Mouse (Mus musculus): ENCODE measurements around the gene Gm17019.
"Not testable (repeated sequence)": the region's sequence is repeated elsewhere in the genome, so short reads cannot be mapped to it uniquely, and the experiment has no call there.

The Gm17019 gene

GRCm38 (mm10) chr5:15032898-15033297 lies at the start of gene Gm17019:
Gene Gm17019 (minus strand): TSS chr5:15032998.
- DNase-seq (ENCODE audit: extremely low read depth, low read depth) = not testable (repeated sequence)

GRCm38 (mm10) chr5:15062385-15062715 lies 29.6 kb upstream of the Gm17019 start:
- DNase-seq (ENCODE audit: extremely low read depth, low read depth) = not testable (repeated sequence)

GRCm38 (mm10) chr5:15061638-15062384 lies 29.0 kb upstream of the Gm17019 start:
- not testable (repeated sequence) for DNase-seq (ENCODE audit: extremely low read depth, low read depth)

- DNase-seq (ENCODE audit: extremely low read depth, low read depth) = not testable (repeated sequence)
Observed at GRCm38 (mm10) chr5:15054151-15055025, 21.6 kb upstream of the Gm17019 start.

- DNase-seq (ENCODE audit: extremely low read depth, low read depth) = not testable (repeated sequence)
Observed at GRCm38 (mm10) chr5:15053606-15053962, 20.8 kb upstream of the Gm17019 start.

GRCm38 (mm10) chr5:15052945-15053605 lies 20.3 kb upstream of the Gm17019 start:
- not testable (repeated sequence) for DNase-seq (ENCODE audit: extremely low read depth, low read depth)

GRCm38 (mm10) chr5:15050807-15051206 lies 18.0 kb upstream of the Gm17019 start:
- DNase-seq (ENCODE audit: extremely low read depth, low read depth) = not testable (repeated sequence)

- DNase-seq (ENCODE audit: extremely low read depth, low read depth) = not testable (repeated sequence)
Observed at GRCm38 (mm10) chr5:15044830-15045767, 12.3 kb upstream of the Gm17019 start.

GRCm38 (mm10) chr5:15040784-15041183 lies 8.0 kb upstream of the Gm17019 start:
- not testable (repeated sequence) for DNase-seq (ENCODE audit: extremely low read depth, low read depth)

GRCm38 (mm10) chr5:15039984-15040383 lies 7.2 kb upstream of the Gm17019 start:
- not testable (repeated sequence) for DNase-seq (ENCODE audit: extremely low read depth, low read depth)

- not testable (repeated sequence) for DNase-seq (ENCODE audit: extremely low read depth, low read depth)
Observed at GRCm38 (mm10) chr5:15024316-15024715, 8.5 kb downstream of the Gm17019 start.

- not testable (repeated sequence) for DNase-seq (ENCODE audit: extremely low read depth, low read depth)
Observed at GRCm38 (mm10) chr5:15020067-15020466, 12.7 kb downstream of the Gm17019 start.

GRCm38 (mm10) chr5:15010639-15011582 lies 21.9 kb downstream of the Gm17019 start:
- DNase-seq (ENCODE audit: extremely low read depth, low read depth) = not testable (repeated sequence)

- DNase-seq (ENCODE audit: extremely low read depth, low read depth) = not testable (repeated sequence)
Observed at GRCm38 (mm10) chr5:15006907-15007306, 25.9 kb downstream of the Gm17019 start.

GRCm38 (mm10) chr5:15006288-15006687 lies 26.5 kb downstream of the Gm17019 start:
- DNase-seq (ENCODE audit: extremely low read depth, low read depth) = not testable (repeated sequence)

GRCm38 (mm10) chr5:15005584-15005983 lies 27.2 kb downstream of the Gm17019 start:
- not testable (repeated sequence) for DNase-seq (ENCODE audit: extremely low read depth, low read depth)

GRCm38 (mm10) chr5:15004569-15005562 lies 27.9 kb downstream of the Gm17019 start:
- not testable (repeated sequence) for DNase-seq (ENCODE audit: extremely low read depth, low read depth)

GRCm38 (mm10) chr5:14998077-14998476 lies 34.7 kb downstream of the Gm17019 start:
- DNase-seq (ENCODE audit: extremely low read depth, low read depth) = not testable (repeated sequence)

Measured in MEL-GATA-1-ER (cell line).